In genomic region chr9:108673151-108673550, GRCm38 (mm10) we compare ENCODE assay signal across 10 mouse cellular contexts. TPM values are rescaled to one million over a fixed set of nuclear protein-coding genes. Genes with fewer than 3 reads are reported as not detected.
DNase-seq lines count a peak whose midpoint lies in the region; ATAC-seq and TF ChIP-seq lines count a peak whose summit lies in the region.
"Had no signal": no experiment of that assay in that cellular context is flagged by ENCODE, and none has a peak within 500 bp of the region (broad histone marks: within the 10 kb centered on the region; RNA-seq: fewer than 3 reads in every experiment).

No protein-coding gene starts in this region.

- H3K4me1 ChIP-seq in CH12.LX (ENCODE audit: control insufficient read depth in 1 of 2, insufficient read depth in 2 of 2) = peaks cover 4 to 15% of the 10 kb centered on the region in 2 experiments; a peak in 3 of 4 replicates
- no peaks in the 10 kb centered on the region for H3K4me1 ChIP-seq in forebrain, embryonic 13.5 days
- H3K4me1 ChIP-seq: midbrain, embryonic 12.5 days had no signal

- in situ Hi-C loops in CH12.LX (cut with MboI; ENCODE audit: low pct_ligation_motif_present, low pct_unique_long_range_greater_than_20kb, low sequenced_read_pairs) = no loop called here

- H3K4me2 ChIP-seq in CH12.LX (ENCODE audit: insufficient read depth, low read depth, poor library complexity, severe bottlenecking) = no peak overlapping the region
- no peak overlapping the region for H3K4me2 ChIP-seq in forebrain, embryonic 13.5 days
- H3K4me2 ChIP-seq: heart, embryonic 15.5 days; midbrain, embryonic 12.5 days had no signal

- H3K9me3 ChIP-seq in CH12.LX (replicated peaks; ENCODE audit: low read length) = no peaks in the 10 kb centered on the region
- H3K9me3 ChIP-seq in forebrain, embryonic 13.5 days (replicated peaks) = no peaks in the 10 kb centered on the region; the same call in 1 of the 2 replicates
- H3K9me3 ChIP-seq: midbrain, embryonic 12.5 days had no signal

- peaks cover 15 to 50% of the 10 kb centered on the region in 2 experiments for H3K36me3 ChIP-seq in CH12.LX (replicated peaks in 1 of 2; ENCODE audit: control insufficient read depth in 1 of 2, insufficient read depth in 1 of 2, low read length in 1 of 2)
- H3K36me3 ChIP-seq in forebrain, embryonic 13.5 days (ENCODE audit: poor library complexity, severe bottlenecking) = peaks cover 48% of the 10 kb centered on the region

- TF ChIP-seq RAD21 in CH12.LX (IDR thresholded peaks at IDR 0.05; ENCODE audit: low read depth, low read length) = no peak; the same call in none of the 2 replicates

- peak; percentile 67 for TF ChIP-seq CTCF in layer of hippocampus, adult 2 months (conservative IDR thresholded peaks at IDR 0.05)
- TF ChIP-seq CTCF in CH12.LX (conservative IDR thresholded peaks at IDR 0.05 in 1 of 2, IDR thresholded peaks at IDR 0.05 in 1 of 2; ENCODE audit: low read depth in 2 of 2, low read length in 2 of 2) = peak; percentile 37 to 53

- no peak overlapping the region for H3K9ac ChIP-seq in CH12.LX (ENCODE audit: insufficient read depth, low read depth)
- no peak overlapping the region for H3K9ac ChIP-seq in forebrain, embryonic 13.5 days
- H3K9ac ChIP-seq: heart, embryonic 15.5 days; midbrain, embryonic 12.5 days had no signal

- WGBS in forebrain, embryonic 13.5 days = 53% methylated on average over 2 of the region's 2 CpGs

- dilution Hi-C loops in CH12.LX (cut with MboI; ENCODE audit: extremely low pct_ligation_motif_present, extremely low pct_unique_long_range_greater_than_20kb, low sequenced_read_pairs) = no loop called here

- no peak for TF ChIP-seq EP300 in CH12.LX (IDR thresholded peaks at IDR 0.05; ENCODE audit: low read length)

- H3K27me3 ChIP-seq in CH12.LX (replicated peaks) = no peaks in the 10 kb centered on the region
- no peaks in the 10 kb centered on the region for H3K27me3 ChIP-seq in forebrain, embryonic 13.5 days
- H3K27me3 ChIP-seq: heart, embryonic 15.5 days; midbrain, embryonic 12.5 days had no signal

- H3K27ac ChIP-seq in layer of hippocampus, adult 2 months = no peak overlapping the region
- no peak overlapping the region for H3K27ac ChIP-seq in CH12.LX (ENCODE audit: insufficient read depth, low read depth)
- H3K27ac ChIP-seq in forebrain, embryonic 13.5 days = no peak overlapping the region
- H3K27ac ChIP-seq: heart, embryonic 15.5 days; midbrain, embryonic 12.5 days had no signal

- no peak overlapping the region for H3K4me3 ChIP-seq in layer of hippocampus, adult 2 months
- no peak overlapping the region for H3K4me3 ChIP-seq in CH12.LX (replicated peaks in 1 of 3; ENCODE audit: low read depth in 2 of 3, low read length in 2 of 3, poor library complexity in 1 of 3)
- H3K4me3 ChIP-seq in forebrain, embryonic 13.5 days = no peak overlapping the region
- H3K4me3 ChIP-seq: heart, embryonic 15.5 days; midbrain, embryonic 12.5 days had no signal

- ATAC-seq in granulocyte monocyte progenitor cell, adult 5-6 weeks (replicated peaks; ENCODE audit: poor library complexity, severe bottlenecking) = peak; percentile 44; the same call in 1 of the 2 replicates
- ATAC-seq in forebrain, embryonic 13.5 days = no peak

- peak; percentile 28 for DNase-seq in adrenal gland, postnatal 10 days
- no peak for DNase-seq in adrenal gland, postnatal 4 days (ENCODE audit: low spot score in 2 of 2)
- no peak for DNase-seq in layer of hippocampus, adult 2 months (ENCODE audit: low spot score in 2 of 2)
- no peak for DNase-seq in layer of hippocampus, adult 9-11 months
- DNase-seq in CH12.LX (ENCODE audit: extremely low read depth) (peak; percentile 43), adipocyte (ENCODE audit: low spot score) (no peak)

- no peaks in the 10 kb centered on the region for H3K79me2 ChIP-seq in CH12.LX (replicated peaks; ENCODE audit: control insufficient read depth, extremely low read depth, insufficient read depth, poor library complexity, severe bottlenecking)

- no peak for TF ChIP-seq POLR2A in CH12.LX (IDR thresholded peaks at IDR 0.05; ENCODE audit: low read depth, low read length)

TF ChIP-seq in CH12.LX, 34 proteins besides CTCF, POLR2A, EP300 and RAD21:
- TF ChIP-seq NRF1 (IDR thresholded peaks at IDR 0.05; ENCODE audit: low read depth, low read length) (no peak), SMC3 (IDR thresholded peaks at IDR 0.05; ENCODE audit: low read depth, low read length) (peak; percentile 10; the same call in 1 of the 2 replicates)

RNA-seq across cellular contexts. Expression of gene Slc25a20, which starts 11.3 kb away (rescaled TPM):
- 100 to 1,000 TPM; 405 to 421 TPM for total RNA-seq in adrenal gland, postnatal 10 days (2021)
- 100 to 1,000 TPM in 1 of 2 experiments, 10 to 100 TPM in 1; 92.7 to 115 TPM for total RNA-seq in adrenal gland, postnatal 4 days (2021)
- total RNA-seq in layer of hippocampus, adult 2 months (2021) = 10 to 100 TPM; 14.4 to 14.8 TPM
- total RNA-seq in CH12.LX (2012; rRNA removed) = 15.9 and 20.9 TPM in 2 replicates
- total RNA-seq in CH12.LX (2014; rRNA removed) = 18.9 and 20.8 TPM in 2 replicates
- polyA plus RNA-seq in CH12.LX (2012; ENCODE audit: insufficient read length, low read depth) = 16.7 and 18.6 TPM in 2 replicates
- 20.2 and 28.6 TPM in 2 replicates for total RNA-seq in granulocyte monocyte progenitor cell, adult 5-6 weeks (2014; fragmentation: Nextera tagmentation)
- total RNA-seq in granulocyte monocyte progenitor cell, adult 5-6 weeks (2017) = 28.7 and 30.3 TPM in 2 replicates
- polyA plus RNA-seq in forebrain, embryonic 13.5 days (2015; fragmentation: Nextera tagmentation; extraction: Ambion mirVana) = 39.0 and 41.3 TPM in 2 replicates

RNA-seq across cellular contexts. Expression of gene Prkar2a, which starts 16.0 kb away (rescaled TPM):
- total RNA-seq in adrenal gland, postnatal 10 days (2021) = 10 to 100 TPM; 31.3 to 45.1 TPM
- 10 to 100 TPM; 43.9 to 47.9 TPM for total RNA-seq in adrenal gland, postnatal 4 days (2021)
- 10 to 100 TPM; 43.4 to 45.5 TPM for total RNA-seq in layer of hippocampus, adult 2 months (2021)
- 14.9 and 18.8 TPM in 2 replicates for total RNA-seq in CH12.LX (2012; rRNA removed)
- total RNA-seq in CH12.LX (2014; rRNA removed) = 10.1 and 13.6 TPM in 2 replicates
- 41.4 and 44.4 TPM in 2 replicates for polyA plus RNA-seq in CH12.LX (2012; ENCODE audit: insufficient read length, low read depth)
- total RNA-seq in granulocyte monocyte progenitor cell, adult 5-6 weeks (2014; fragmentation: Nextera tagmentation) = 22.8 and 22.9 TPM in 2 replicates
- 28.6 and 37.8 TPM in 2 replicates for total RNA-seq in granulocyte monocyte progenitor cell, adult 5-6 weeks (2017)
- polyA plus RNA-seq in forebrain, embryonic 13.5 days (2015; fragmentation: Nextera tagmentation; extraction: Ambion mirVana) = 32.8 and 34.2 TPM in 2 replicates

RNA-seq across cellular contexts. Expression of gene Arih2, which starts 24.0 kb away (rescaled TPM):
- total RNA-seq in adrenal gland, postnatal 10 days (2021) = 10 to 100 TPM; 56.1 to 59.9 TPM
- 10 to 100 TPM; 80.1 to 80.7 TPM for total RNA-seq in adrenal gland, postnatal 4 days (2021)
- total RNA-seq in layer of hippocampus, adult 2 months (2021) = 10 to 100 TPM; 50.2 to 57.3 TPM
- total RNA-seq in CH12.LX (2012; rRNA removed) (28.1 and 29.0 TPM in 2 replicates), CH12.LX (2014; rRNA removed) (33.5 and 41.2 TPM in 2 replicates)
- polyA plus RNA-seq in CH12.LX (2012; ENCODE audit: insufficient read length, low read depth) = 35.3 and 36.6 TPM in 2 replicates
- 32.9 and 36.9 TPM in 2 replicates for total RNA-seq in granulocyte monocyte progenitor cell, adult 5-6 weeks (2014; fragmentation: Nextera tagmentation)
- 32.2 and 33.4 TPM in 2 replicates for total RNA-seq in granulocyte monocyte progenitor cell, adult 5-6 weeks (2017)
- 55.9 and 58.2 TPM in 2 replicates for polyA plus RNA-seq in forebrain, embryonic 13.5 days (2015; fragmentation: Nextera tagmentation; extraction: Ambion mirVana)

Comparison
In these comparisons a context has a peak if more than half of its experiments do, and no peak if none do; other contexts are left out.
1. DNase-seq: peak in adrenal gland, postnatal 10 days (single experiment) and CH12.LX (single experiment); none in adrenal gland, postnatal 4 days (0 of 2), layer of hippocampus, adult 2 months (0 of 2), layer of hippocampus, adult 9-11 months (single experiment) and adipocyte (single experiment).